Mouse (Mus musculus) regulatory T cell (primary cell): ENCODE results near the gene Tspan18.

Source experiments
- in situ Hi-C: fragments of 300-600 bp; cut with MboI, MseI; formaldehyde crosslinking; loops from one replicate; pipeline ENCODE4 v1.15.1; 2025; ENCODE audit warnings: high pct_unique_total_duplicates

The Tspan18 gene

DNA sequence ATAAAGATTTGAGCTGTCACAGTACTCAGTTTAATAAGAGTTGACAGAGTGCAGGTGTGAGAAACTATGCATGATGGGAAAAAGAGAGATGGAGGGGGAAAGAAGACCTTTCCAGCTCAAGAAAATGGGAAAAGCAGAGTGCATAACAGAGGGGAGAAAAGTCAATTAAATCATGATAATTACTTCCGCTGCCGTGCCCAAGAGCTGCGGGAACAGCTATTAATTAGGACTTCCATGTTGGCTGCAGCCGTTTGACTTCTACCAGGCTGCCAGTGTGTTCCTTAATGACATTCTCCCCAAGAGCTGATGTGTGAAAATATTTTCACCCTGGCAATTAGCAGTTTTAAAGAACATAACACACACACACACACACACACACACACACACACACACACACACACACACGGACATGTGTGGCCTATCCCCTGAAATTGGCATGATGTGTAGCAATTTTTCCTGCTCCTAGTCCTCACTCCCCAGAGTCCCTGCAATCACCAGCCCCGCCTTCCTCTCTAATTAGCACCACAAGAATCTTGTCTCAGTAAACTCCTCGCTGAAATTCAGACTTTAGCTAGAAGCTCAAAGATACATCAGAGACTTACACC lies 67.6 kb downstream of the Tspan18 start:
- in situ Hi-C loops: no loop called here

DNA sequence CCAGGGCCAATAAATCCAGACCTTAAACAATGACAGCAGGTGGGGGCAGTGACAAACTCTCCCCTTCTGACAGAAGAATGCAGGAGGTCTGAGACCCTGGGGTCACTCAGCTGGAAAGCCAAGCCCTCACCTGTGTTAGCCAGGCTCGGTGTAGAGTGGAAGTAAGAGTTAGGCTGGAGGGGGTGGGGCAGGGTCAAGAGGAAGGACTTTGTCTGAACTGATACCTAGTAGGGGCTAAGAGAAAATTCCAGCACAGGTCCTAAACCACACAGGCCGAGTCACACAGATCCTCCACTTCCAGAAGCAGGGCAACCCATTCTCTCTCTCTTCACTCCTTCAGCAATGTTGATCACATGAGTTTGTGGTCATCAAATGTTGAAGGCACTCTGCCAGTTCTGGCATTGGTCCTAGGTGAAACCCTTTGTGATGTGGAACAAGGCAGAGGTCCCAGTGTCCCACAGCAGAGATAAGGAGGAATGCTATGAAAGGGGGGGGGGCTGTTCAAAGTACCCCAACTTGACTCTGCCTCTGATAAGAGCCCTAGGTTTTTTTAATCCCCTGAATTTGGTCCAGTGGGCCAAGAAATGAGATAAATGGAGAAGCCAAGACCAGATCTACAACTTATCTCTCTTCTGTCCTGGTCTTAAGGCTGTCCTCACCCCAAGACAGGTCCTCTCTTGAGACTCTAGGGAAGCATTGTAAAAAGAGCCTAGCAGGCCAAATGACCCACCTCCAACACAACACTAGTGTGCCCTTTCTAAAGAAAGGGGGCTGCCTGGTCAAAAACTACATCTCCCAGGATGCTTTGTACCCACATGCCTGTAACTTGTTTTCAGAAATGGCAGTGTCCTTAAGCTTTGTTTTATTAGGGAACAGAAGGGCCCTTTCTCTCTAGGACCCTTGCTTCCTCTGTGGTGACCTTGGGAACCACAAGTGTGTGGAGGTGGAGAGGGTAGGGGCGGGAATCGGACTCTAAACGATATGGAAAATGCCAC lies 71.7 kb downstream of the Tspan18 start:
- in situ Hi-C loops: no loop called here

DNA sequence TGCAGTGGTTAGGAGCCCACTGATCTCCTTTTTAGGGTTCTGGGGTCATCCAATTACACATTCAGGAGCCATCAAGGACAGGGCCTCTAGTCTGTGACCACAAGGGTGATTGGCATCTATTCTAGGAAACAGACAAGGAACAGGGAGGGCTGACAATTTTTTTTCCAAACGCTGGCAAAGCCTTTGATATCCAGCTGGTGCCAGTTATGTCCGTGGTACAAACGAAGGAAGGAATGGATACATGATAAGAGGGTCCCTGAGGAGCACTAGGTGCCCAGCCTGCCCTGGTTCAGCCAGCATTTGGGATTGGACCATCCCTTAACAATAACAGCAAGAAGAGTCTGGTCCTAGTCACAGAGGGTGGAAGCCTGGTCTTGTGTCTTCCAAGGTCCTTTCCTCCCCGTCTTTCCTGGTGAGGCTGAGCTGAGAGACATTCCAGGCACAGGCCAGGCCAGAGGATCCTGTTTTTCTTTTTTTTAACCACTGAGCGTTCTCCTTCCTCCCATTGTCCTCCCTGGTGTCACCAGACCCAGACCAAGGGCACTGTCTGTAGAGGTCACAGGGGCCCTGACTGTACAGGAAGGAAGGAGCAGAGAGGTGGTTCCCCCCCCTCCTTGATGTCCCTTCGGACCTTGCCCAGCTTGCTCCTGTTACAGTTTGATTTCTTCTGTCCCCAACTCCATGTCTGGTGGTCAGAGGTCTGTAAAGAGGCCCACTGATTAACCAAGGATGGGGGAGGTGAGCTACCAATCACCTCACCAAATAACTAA lies 72.6 kb downstream of the Tspan18 start:
- in situ Hi-C loops: no loop called here

DNA sequence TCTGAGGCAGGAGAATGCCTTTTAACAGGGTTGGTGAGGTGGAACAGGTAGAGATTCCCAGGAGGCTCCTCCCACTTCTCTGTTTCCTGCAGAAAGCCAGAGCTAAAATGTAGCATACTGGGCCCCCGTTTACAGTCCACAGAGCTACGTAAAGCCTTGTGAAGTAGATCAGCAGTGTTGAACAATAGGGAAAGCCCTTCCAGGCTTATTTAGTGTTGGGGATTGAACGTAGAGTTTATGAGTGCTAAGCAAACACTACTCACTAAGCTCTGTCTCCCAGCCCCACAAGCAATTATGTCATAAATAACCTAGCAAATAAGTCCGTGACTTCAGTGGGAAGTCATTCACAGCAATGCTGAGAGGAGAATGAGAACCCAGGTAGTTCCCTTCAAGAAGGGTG lies 76.7 kb downstream of the Tspan18 start:
- in situ Hi-C loops: no loop called here

DNA sequence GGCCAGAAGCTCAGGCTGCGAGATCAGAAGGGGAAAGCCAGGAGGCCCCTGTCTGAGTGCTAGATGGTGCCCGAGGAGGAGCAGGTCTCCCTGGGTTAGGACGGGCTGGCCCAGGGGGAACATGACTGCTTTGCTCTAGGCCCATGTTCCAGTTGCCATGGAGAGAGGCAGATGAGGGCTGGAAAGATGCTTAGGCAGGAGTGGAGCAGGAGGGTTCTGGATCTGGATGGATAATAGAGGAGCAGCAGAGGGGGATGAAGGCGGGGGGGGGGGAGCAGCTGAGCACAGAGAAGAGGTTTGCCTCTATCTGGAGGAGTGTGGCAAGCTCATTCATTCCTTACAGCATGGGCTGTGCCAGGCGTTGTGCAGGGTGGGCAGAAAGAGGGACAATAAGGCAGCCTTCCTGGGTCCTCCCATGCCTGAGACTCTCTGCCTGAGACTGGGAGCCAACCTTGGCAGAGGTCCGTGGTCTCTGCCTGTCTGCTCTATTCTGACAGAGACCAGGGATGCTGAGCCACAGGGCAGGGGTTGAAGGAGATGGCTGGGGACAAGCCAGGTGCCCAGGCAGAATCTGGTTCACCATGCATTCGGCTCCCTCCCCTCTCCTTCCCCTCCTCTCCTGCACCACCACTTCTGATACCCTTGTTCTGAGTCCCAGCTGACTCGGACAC lies 77.4 kb downstream of the Tspan18 start:
- in situ Hi-C loops: no loop called here

DNA sequence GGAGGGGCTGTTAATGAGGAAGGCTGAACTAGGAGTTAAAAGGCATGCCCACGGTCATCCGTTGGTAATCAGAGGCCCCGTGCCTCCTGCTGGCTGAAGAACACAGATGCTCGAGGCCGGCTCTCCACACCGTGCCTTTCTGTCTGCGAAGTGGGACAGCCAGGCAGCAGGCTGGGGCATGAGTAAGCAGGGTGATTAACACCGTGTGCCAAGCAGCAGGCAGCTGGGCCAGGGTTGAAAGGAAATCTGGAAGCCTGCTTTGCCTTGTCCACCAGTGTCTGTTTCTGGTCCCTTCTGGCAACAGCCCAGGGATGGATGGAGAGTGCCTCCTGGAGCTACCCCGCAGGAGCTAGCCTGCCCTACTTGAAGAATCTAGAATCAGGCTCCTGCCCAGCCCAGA lies 81.9 kb downstream of the Tspan18 start:
- in situ Hi-C loops: no loop called here

DNA sequence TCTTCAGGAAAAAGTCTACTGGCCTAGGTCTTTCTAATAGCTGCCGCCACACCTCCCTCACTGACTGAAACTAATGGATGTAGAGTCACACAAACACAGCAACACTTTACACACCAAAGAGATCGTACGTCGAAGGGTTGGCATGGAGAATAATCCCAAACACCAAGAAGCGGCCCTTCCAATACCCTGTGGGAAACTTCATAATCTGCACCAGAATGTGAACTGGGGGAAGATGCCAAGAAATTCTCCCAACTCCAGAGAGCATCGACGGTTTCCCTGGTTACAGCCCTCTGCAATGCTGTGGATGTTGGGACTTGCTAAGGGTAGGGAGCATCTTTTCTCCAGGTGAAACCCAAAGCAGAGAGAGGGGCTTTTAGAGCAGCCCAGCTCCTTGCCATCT lies 83.7 kb downstream of the Tspan18 start:
- in situ Hi-C loops: no loop called here

DNA sequence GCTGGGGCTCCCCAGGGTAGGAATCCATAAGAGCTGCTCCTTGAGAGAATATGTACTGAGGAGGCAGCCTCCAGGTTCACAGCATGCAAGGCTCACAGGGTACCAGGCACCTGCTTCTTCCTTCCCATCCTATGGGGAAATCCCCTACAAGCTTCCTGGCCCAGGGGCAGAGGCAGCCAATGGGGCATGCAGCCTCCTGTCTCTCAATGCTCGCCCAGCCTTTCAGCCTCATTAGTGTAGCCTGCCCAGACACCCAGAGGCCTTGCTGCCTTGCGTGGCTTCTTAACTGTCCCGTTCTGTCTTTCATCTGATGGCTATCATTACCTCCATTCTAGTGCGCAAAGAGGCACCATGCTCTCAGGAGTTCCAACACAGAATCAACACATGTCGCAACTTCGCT lies 85.2 kb downstream of the Tspan18 start:
- in situ Hi-C loops: no loop called here

DNA sequence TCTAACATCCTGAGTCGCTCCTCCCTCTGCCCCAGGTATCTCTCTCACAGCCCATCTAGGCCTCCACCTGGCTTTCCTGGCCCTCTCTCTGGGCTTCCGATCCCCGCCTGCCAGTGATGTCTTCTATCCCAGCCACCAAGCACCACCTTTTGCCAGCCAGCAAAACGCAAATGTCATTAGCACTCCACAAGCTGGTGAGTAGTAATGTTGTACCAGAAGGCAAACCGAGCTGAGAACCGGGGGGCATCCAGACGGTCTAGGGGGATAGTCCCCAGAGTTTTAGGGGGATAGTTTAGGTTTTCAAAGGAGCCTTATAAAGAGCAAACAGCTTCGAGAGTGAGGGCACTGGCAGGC lies 90.2 kb downstream of the Tspan18 start:
- in situ Hi-C loops: no loop called here

DNA sequence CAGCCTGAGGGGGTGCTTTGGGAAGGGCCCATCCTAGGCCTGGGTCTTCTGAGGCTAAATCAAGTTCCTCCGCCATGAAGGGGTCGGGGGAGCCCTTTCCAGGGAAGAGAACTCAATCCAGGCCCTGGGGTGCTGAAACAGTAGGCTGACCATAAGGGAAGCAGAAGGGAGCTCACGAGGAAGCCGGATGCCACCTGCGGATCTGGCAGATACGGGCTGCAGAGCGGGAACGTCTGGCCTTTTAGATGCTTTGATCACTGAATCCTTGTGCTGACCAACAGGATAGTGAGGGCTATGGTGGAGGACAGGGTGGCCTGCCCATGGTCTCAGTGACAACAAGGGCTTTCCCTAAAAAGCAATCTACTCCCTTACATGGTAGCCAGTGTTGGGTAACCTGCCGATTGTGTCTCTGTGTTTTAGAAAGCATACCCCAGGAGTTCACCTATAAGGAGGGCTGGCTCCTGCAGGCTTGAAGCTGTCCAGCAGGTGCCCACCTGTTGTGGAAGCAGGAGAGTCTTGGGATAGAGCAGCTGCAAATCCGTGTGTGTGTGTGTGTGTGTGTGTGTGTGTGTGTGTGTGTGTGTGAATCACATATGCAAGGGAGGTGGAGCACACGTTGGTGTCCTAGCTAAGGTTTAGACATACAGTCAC lies 90.7 kb downstream of the Tspan18 start:
- in situ Hi-C loops: no loop called here

DNA sequence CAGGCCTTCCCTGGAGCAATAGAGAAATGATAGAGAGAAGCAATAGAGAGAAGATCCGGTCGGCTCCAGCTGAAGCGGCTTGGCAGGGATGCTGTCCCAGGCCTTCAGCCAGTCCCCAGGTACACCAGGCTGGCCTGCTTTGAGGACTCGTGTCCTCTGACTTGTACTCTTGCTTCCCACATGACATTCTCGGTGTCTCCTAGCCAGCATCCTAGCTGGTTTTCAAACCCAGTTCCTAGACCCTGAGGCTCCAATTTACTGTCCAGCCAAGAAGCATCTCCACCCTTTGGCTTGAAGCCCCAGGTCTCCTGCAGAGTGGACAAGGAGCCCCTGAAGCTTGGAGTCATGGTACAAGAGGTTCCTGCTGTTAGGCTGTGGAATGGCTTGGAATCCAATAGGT lies 92.1 kb downstream of the Tspan18 start:
- in situ Hi-C loops: no loop called here

DNA sequence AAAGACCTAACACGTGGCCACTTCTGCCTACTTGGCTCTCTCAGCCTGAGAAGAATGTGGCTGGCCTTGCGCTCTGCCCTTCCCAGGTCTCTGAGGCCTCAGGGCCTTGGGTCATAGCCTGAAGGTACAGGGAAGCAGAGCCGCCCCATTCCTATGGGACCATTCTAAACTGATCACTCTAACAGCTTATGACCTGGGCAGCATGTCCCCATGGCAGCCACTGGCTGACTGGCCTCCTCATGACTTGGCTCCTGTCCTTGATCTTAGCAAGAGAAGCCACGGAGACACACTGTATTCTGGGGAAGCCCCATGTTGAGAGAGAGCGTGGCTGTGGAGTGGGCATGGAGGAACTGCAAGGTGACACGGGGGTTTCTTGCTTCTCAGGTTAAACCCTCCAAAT lies 95.4 kb downstream of the Tspan18 start:
- in situ Hi-C loops: no loop called here

DNA sequence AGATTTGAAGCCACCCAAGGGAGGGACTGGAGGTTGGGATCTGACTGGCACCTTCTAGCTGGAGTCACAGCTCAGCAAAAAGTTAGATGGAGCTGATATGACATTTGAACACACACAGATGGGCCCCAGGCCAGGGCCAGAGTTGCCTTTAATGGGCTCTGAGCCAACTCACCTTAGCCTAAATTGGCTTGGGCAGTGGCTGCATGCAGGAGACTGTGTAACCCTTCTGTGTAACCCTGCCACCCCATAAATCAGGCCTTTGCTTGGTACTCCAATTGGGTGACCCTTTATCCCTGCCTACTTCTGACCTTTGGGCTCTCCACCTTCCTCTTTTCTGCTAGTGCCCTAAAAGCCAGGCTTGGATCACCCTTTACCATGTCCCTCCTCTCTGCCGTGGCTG lies 97.2 kb downstream of the Tspan18 start:
- in situ Hi-C loops: no loop called here

DNA sequence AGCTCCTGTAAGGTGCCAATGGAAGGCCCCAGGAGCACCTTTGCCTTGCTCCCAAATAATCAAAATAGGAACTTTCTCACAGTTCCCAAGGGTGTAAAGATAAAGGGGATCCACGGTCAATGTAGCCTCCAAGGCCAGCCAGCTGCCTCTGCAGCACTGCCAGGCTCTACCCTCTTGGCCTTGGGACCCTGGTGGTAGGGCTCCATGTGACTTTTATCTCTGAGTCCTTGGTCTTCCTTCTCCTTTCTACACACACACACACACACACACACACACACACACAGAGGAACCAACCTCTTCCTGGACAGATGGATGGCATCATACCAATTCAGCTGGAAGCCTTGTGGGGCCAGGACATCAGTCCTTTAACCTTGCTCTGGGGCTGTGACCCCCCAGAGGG lies 102.2 kb downstream of the Tspan18 start:
- in situ Hi-C loops: no loop called here

DNA sequence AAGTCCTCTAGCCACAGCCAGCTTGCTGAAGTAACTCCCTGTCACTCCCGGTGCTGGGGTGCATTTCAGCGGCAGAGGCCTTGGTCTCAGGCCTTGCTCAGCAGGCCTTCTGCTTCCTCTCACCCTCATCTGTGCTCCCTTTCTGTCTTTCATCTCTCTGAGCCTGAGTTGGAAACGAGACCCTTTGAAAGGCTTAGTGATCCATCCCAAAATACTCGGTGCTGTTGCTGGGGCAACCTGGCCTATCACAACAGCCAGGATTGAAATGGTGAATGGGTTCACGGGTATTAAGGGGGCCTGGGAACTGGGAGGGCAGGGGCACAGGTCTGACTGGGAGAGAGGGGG lies 105.9 kb downstream of the Tspan18 start:
- in situ Hi-C loops: no loop called here

DNA sequence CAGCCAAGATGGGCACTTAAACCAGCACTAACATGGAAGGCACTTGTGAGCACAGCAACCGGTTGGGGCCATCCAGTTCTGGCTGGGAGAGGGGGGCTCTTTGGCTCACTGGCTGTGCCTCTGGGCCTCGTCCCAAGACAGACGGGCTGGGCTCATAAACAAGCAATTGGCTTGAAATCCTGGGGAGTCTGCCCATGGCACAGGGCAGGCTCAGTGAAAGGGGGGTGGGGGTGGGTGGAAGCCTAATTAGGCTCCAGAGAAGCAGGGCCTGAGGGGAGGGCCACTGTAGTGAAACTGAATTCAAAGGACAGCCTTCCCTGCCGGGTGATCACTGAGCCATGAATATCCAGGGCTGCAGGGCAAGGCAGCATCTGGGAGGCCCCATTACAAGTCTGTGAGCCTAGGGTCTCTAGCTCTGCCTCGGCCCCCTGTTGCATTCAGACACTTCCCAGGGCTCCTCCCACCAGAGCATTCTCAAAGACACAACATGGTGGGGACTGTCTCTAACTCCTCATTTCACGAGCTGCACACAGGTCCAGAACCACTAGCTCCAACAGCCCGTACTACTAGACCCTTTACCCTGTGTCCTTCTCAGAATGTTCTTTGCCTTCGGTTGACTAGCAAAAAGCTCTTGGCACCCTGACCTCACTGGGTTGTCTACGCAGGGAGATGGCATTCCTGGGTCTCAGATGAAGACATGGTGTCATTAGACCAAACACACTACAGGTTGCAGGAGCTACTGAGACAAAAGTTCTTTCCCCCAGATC lies 106.4 kb downstream of the Tspan18 start:
- in situ Hi-C loops: no loop called here

DNA sequence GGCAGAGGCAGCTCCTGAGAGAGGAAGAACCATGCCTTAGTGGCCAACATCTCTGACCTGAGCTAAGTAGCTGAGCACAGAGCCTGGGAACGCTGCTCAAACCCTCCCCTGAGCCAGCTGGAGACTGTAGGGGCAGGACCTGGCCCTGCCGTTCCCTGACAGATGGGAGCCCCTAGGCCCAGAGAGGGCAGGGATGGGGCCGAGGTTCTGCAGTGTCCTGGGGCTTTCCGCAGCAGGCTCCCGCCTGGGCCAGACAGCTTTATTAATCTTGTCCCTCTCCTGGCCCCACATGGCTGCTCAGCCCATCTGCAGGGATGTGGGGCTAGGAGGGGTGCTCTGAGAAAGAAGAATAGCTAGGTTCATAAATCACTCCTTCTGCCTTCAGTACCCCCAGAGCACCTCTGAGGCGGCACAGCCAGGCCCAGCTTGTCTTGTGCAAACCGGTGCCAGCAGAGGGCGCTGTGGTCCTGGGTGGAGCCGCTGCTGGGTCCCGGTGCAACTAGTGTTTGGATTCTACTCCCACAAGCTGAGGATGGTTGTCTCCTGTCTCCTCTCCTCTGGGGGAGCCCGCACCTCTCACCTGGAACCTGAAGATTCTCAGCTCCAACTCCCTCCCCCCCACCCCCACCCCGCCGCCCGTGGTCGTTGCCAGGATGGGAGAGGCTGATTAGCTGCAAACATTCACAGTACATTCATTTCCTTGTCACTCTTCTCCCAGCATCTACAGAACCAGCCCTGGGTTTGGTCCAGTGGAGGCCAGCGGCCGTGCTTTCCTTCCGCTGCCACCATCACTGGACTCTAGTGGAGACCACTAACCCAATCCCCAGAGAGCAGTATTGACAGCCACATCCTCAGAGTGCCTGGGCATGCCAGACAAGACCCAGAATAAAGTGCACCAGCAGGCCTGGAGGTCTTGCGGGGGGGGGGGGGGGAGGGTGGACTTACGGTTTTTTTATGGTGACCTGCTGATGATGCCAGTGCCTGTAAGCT lies 107.4 kb downstream of the Tspan18 start:
- in situ Hi-C loops: no loop called here

DNA sequence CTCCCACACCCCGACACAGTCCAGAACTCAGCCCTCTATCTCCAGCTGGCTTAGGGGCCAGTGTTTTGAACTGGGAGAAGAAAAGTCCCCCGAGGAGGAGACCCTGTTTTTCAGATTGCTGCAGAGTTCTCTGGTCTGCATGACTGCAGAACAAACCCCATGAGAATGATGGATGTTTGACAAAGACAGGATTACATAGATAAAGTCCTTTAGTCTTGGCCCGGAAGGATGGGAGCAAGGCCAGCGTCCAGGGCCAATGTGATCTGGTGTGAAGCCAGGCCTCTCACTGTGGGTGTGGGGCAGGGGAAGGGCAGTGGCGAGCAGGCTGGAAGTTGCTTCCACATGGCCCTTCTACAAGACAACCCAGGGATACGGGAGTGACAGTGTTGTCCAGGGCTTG lies 110.8 kb downstream of the Tspan18 start:
- in situ Hi-C loops: no loop called here

DNA sequence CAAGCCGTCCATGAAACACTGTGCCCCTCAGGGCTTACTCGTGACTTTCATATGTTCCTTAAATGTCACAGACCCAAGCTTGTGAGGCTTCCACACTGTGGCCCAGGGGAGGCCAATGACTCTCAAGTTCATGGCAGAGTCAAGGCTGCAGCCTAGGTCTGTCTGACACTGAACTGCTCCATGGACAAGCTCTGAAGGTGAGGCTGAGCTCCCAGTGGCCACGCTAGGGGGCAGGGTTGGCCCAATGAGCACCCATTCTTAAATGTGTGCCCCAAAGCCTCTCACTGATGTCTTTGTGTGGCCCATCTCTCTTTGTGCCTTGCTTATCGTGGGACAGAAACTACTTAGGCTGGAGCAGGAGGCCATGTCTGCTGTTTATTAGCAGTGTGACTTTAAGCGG lies 113.9 kb downstream of the Tspan18 start:
- in situ Hi-C loops: no loop called here

DNA sequence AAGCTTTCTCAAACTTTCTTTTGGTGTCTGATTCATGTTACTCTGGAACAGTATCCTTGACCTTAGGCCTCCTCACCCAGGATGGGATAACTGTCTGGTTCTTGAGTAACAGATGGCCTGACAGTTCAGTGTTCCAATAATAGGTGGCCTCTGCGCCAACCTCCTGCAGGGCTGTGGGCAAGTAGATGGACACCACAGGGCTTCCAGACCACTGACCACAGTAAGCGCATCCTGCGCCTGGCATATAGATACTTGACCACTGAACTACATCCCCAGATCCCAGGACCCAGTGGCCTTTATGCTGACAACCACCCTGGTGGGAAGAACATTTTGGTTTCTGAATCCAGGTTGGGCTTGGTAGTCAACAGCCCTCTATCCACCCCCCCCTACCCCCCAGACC lies 114.7 kb downstream of the Tspan18 start:
- in situ Hi-C loops: no loop called here
